Mouse (Mus musculus): ENCODE measurements around the gene Ptprg.

DNA sequence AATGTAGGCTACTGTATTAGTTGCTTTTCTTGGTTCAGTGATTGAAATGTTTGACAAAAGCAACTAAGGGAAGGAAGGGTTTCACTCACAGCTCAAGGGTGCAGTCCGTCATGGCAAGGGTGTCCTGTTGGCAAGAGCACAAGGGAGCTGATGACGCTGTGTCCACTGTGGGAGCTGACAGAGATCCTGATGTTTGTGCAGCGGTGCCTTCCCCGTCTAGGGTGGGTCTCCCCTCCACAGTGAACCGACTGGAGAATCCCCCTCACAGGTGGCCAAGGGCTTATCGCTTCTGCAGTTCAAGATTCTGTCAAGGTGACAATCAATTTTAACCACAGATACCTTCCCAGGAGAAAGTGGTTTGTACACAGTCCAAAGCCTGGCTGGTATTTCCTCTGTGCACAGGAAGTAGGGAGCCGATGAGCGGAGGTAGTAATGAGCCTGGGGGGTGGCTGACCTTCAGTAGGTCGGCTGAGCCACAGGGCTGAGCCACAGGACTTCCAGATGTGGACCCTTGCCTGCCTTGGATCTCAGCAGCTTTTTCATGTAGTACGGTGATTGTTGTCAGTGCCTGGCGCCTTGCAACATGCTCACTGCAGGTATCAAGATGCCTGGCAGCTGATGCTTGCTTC lies 18.5 kb downstream of the Ptprg start:
- TF ChIP-seq CTCF (IDR thresholded peaks at IDR 0.05; ENCODE audit: borderline replicate concordance, insufficient read depth, low read length) (no peak), POLR2A (IDR thresholded peaks at IDR 0.05; ENCODE audit: low read depth, low read length) (no peak)

All from embryonic fibroblast, embryonic 13.5 days (primary cell).